Comparison of ENCODE assay signal across 8 mouse cellular contexts in genomic region chr19:40366163-40366941, GRCm38 (mm10).
DNase-seq lines count a peak whose midpoint lies in the region; ATAC-seq and TF ChIP-seq lines count a peak whose summit lies in the region.

No protein-coding gene starts in this region.

- DNase-seq in frontal cortex, postnatal 25 days (ENCODE audit: low spot score in 2 of 2) = no peak
- DNase-seq in brain, embryonic 14.5 days (ENCODE audit: low read depth) = peak; percentile 84
- peak; percentile 61 for DNase-seq in limb, embryonic 11.5 days (ENCODE audit: low spot score)
- DNase-seq in thymus, postnatal 36 days = peak; percentile 22 to 46

- H3K4me3 ChIP-seq in forebrain, embryonic 12.5 days (replicated peaks) = no peak overlapping the region
- H3K4me3 ChIP-seq in limb, embryonic 11.5 days (ENCODE audit: low read depth, low read length) = no peak overlapping the region
- no peak overlapping the region for H3K4me3 ChIP-seq in midbrain, embryonic 15.5 days

- H3K9ac ChIP-seq in forebrain, embryonic 12.5 days = no peak overlapping the region
- no peak overlapping the region for H3K9ac ChIP-seq in limb, embryonic 11.5 days (ENCODE audit: low read length)
- no peak overlapping the region for H3K9ac ChIP-seq in midbrain, embryonic 15.5 days

- H3K9me3 ChIP-seq in forebrain, embryonic 12.5 days = 0 out of 2 replicates have a peak, but pooled peaks cover 4% of the 10 kb centered on the region
- H3K9me3 ChIP-seq in limb, embryonic 11.5 days (ENCODE audit: control insufficient read depth, low read length) = no peaks in the 10 kb centered on the region
- no peaks in the 10 kb centered on the region for H3K9me3 ChIP-seq in midbrain, embryonic 15.5 days

- 29% methylated on average over 11 of the region's 11 CpGs for WGBS in forebrain, embryonic 12.5 days
- WGBS in limb, embryonic 11.5 days = 37% methylated on average over 11 of the region's 11 CpGs
- 36% methylated on average over 11 of the region's 11 CpGs for WGBS in midbrain, embryonic 15.5 days

- ATAC-seq in frontal cortex, adult (ENCODE audit: low TSS enrichment) = peak; percentile 47
- ATAC-seq in forebrain, embryonic 12.5 days (ENCODE audit: low FRiP score) = peak; percentile 61; the same call in 1 of the 2 replicates
- peak; percentile 83 to 94 for ATAC-seq in hematopoietic stem cell, adult 5-6 weeks (replicated peaks in 1 of 2; ENCODE audit: insufficient read depth in 1 of 2, low FRiP score in 2 of 2, low TSS enrichment in 1 of 2, low read depth in 1 of 2, poor library complexity in 2 of 2, severe bottlenecking in 2 of 2)
- 0 out of 2 replicates have a peak, but pooled peaks have one; percentile 47 for ATAC-seq in limb, embryonic 11.5 days (ENCODE audit: insufficient number of reproducible peaks, low FRiP score, low TSS enrichment, low read depth)
- peak; percentile 28; the same call in 1 of the 2 replicates for ATAC-seq in midbrain, embryonic 15.5 days (replicated peaks)

- H3K4me1 ChIP-seq in forebrain, embryonic 12.5 days = peaks cover 15% of the 10 kb centered on the region
- H3K4me1 ChIP-seq in limb, embryonic 11.5 days (ENCODE audit: control insufficient read depth, insufficient read depth, low read length) = no peaks in the 10 kb centered on the region
- peaks cover 11% of the 10 kb centered on the region; the same call in 1 of the 2 replicates for H3K4me1 ChIP-seq in midbrain, embryonic 15.5 days

- no peak overlapping the region for H3K4me2 ChIP-seq in forebrain, embryonic 12.5 days
- no peak overlapping the region; the same call in 1 of the 2 replicates for H3K4me2 ChIP-seq in limb, embryonic 11.5 days (ENCODE audit: low read depth, severe bottlenecking)
- no peak overlapping the region for H3K4me2 ChIP-seq in midbrain, embryonic 15.5 days

- TF ChIP-seq CTCF in brain, embryonic 14.5 days (IDR thresholded peaks at IDR 0.05; ENCODE audit: borderline replicate concordance, extremely low read depth, insufficient read depth, insufficient read length) = no peak

- H3K27me3 ChIP-seq in forebrain, embryonic 12.5 days = no peaks in the 10 kb centered on the region
- H3K27me3 ChIP-seq in limb, embryonic 11.5 days (ENCODE audit: control insufficient read depth, insufficient read depth, low read length) = no peaks in the 10 kb centered on the region
- H3K27me3 ChIP-seq in midbrain, embryonic 15.5 days (replicated peaks) = no peaks in the 10 kb centered on the region

- H3K36me3 ChIP-seq in forebrain, embryonic 12.5 days (replicated peaks) = peaks cover 24% of the 10 kb centered on the region
- H3K36me3 ChIP-seq in limb, embryonic 11.5 days (ENCODE audit: control insufficient read depth, insufficient read depth, low read length) = no peaks in the 10 kb centered on the region
- H3K36me3 ChIP-seq in midbrain, embryonic 15.5 days (replicated peaks) = peaks cover 21% of the 10 kb centered on the region

- TF ChIP-seq POLR2A in brain, embryonic 14.5 days (IDR thresholded peaks at IDR 0.05; ENCODE audit: borderline replicate concordance, extremely low read depth, insufficient read depth, insufficient read length, poor library complexity, severe bottlenecking) = no peak

- H3K27ac ChIP-seq in forebrain, embryonic 12.5 days = peak overlapping the region; percentile 16; the same call in 1 of the 2 replicates
- no peak overlapping the region for H3K27ac ChIP-seq in limb, embryonic 11.5 days (replicated peaks; ENCODE audit: low read depth, low read length)
- H3K27ac ChIP-seq in midbrain, embryonic 15.5 days = no peak overlapping the region; the same call in 1 of the 2 replicates

Comparison
In these comparisons a context has a peak if more than half of its experiments do, and no peak if none do; other contexts are left out.
1. ATAC-seq: peak in every context shown above with its lines; median percentile 88 in hematopoietic stem cell, adult 5-6 weeks; 61 in forebrain, embryonic 12.5 days; 47 in frontal cortex, adult; 47 in limb, embryonic 11.5 days; 28 in midbrain, embryonic 15.5 days.
2. DNase-seq: peak in brain, embryonic 14.5 days (single experiment), limb, embryonic 11.5 days (single experiment) and thymus, postnatal 36 days (2 of 2); none in frontal cortex, postnatal 25 days (0 of 2).